Mouse (Mus musculus): Measurements from ENCODE around the gene Uck2.
A peak's percentile ranks its signal among the peaks of the same experiment; 100 is the strongest.

The Uck2 gene

GRCm38 (mm10) chr1:167285320-167285355 is at the start of gene Uck2:
Gene Uck2, minus strand, starts transcription at chr1:167285320.
- no peak for DNase-seq (ENCODE audit: low spot score in 2 of 2)

- no peak for DNase-seq (ENCODE audit: low spot score in 2 of 2)
Observed at GRCm38 (mm10) chr1:167331106-167331505, 46.0 kb upstream of the Uck2 start.

GRCm38 (mm10) chr1:167328776-167329175 is 43.7 kb upstream of the Uck2 start:
- no peak for DNase-seq (ENCODE audit: low spot score in 2 of 2)

GRCm38 (mm10) chr1:167321691-167322090 is 36.6 kb upstream of the Uck2 start:
- no peak for DNase-seq (ENCODE audit: low spot score in 2 of 2)

GRCm38 (mm10) chr1:167313220-167313619 is 28.1 kb upstream of the Uck2 start:
- DNase-seq (ENCODE audit: low spot score in 2 of 2): no peak

- no peak for DNase-seq (ENCODE audit: low spot score in 2 of 2)
Observed at GRCm38 (mm10) chr1:167312367-167312766, 27.2 kb upstream of the Uck2 start.

GRCm38 (mm10) chr1:167308261-167309054 is 23.3 kb upstream of the Uck2 start, which contains the start of gene Tmco1:
Gene Tmco1, plus strand, starts transcription at chr1:167308378.
- DNase-seq (ENCODE audit: low spot score in 2 of 2): peak; percentile 95 to 98

GRCm38 (mm10) chr1:167307674-167308073 is 22.6 kb upstream of the Uck2 start:
- no peak for DNase-seq (ENCODE audit: low spot score in 2 of 2)

GRCm38 (mm10) chr1:167306451-167307240 is 21.5 kb upstream of the Uck2 start:
- DNase-seq (ENCODE audit: low spot score in 2 of 2): peak in 1 of 2 experiments; percentile 43

GRCm38 (mm10) chr1:167305501-167306137 is 20.5 kb upstream of the Uck2 start:
- DNase-seq (ENCODE audit: low spot score in 2 of 2): no peak

- DNase-seq (ENCODE audit: low spot score in 2 of 2): no peak
Observed at GRCm38 (mm10) chr1:167300122-167300521, 15.0 kb upstream of the Uck2 start.

GRCm38 (mm10) chr1:167295679-167296402 is 10.7 kb upstream of the Uck2 start:
- no peak for DNase-seq (ENCODE audit: low spot score in 2 of 2)

- DNase-seq (ENCODE audit: low spot score in 2 of 2): peak in 1 of 2 experiments; percentile 20
Observed at GRCm38 (mm10) chr1:167292447-167292846, 7.3 kb upstream of the Uck2 start.

GRCm38 (mm10) chr1:167291610-167292009 is 6.5 kb upstream of the Uck2 start:
- no peak for DNase-seq (ENCODE audit: low spot score in 2 of 2)

- DNase-seq (ENCODE audit: low spot score in 2 of 2): no peak
Observed at GRCm38 (mm10) chr1:167290263-167290592, 5.1 kb upstream of the Uck2 start.

- no peak for DNase-seq (ENCODE audit: low spot score in 2 of 2)
Observed at GRCm38 (mm10) chr1:167289567-167290262, 4.6 kb upstream of the Uck2 start.

- DNase-seq (ENCODE audit: low spot score in 2 of 2): no peak
Observed at GRCm38 (mm10) chr1:167288665-167289538, 3.8 kb upstream of the Uck2 start.

- no peak for DNase-seq (ENCODE audit: low spot score in 2 of 2)
Observed at GRCm38 (mm10) chr1:167287156-167287555, 2.0 kb upstream of the Uck2 start.

GRCm38 (mm10) chr1:167285356-167285755 is 236 bp upstream of the Uck2 start:
- DNase-seq (ENCODE audit: low spot score in 2 of 2): no peak

GRCm38 (mm10) chr1:167284837-167285319 is 242 bp downstream of the Uck2 start:
- DNase-seq (ENCODE audit: low spot score in 2 of 2): peak; percentile 78 to 90
